Mouse (Mus musculus): ENCODE results near the gene Ifitm10.
A peak's percentile ranks its signal among the peaks of the same experiment; 100 is the strongest.
"Not testable (repeated sequence)": the region's sequence is repeated elsewhere in the genome, so short reads cannot be mapped to it uniquely, and the experiment has no call there.

Gene Ifitm10

DNA sequence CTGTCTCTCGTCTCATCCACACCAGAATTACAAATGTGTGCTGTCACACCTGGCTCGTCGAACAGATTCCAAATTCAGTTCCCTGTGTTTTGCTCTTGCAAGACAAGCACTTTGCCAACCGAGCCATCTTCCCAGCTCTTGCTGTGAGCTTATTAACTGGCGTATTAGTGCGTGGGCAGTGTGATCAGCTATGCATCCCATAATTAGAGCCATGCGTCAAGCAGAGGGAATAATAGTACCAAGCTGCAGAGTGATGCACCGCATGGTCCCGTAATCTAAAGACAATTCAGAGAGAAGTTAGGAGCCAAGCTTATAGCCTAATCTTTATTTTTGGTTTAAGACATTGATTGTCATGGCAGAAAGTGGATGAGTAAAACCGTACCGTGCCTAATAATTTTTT lies 54.4 kb downstream of the Ifitm10 start:
- no peak for DNase-seq

DNA sequence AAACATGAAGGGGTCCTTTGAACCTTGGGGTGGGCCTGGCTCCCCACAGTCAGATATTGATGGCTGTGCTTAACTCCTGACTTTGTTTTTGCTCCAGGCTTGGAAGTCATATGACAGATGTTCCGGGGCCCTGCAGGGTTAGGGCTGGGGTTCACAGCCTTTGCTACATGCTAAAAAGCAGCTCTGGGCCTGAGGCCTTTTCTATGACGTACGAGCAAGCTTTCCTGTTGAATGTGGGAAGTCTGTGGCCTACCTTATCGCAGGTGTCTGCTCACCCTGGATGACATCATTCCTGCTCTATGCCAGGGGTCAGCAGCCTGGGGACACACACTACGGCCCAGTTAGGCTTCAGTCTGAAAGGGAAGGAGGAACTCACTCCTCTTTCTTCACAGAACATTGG lies 56.3 kb downstream of the Ifitm10 start:
- DNase-seq: no peak

DNA sequence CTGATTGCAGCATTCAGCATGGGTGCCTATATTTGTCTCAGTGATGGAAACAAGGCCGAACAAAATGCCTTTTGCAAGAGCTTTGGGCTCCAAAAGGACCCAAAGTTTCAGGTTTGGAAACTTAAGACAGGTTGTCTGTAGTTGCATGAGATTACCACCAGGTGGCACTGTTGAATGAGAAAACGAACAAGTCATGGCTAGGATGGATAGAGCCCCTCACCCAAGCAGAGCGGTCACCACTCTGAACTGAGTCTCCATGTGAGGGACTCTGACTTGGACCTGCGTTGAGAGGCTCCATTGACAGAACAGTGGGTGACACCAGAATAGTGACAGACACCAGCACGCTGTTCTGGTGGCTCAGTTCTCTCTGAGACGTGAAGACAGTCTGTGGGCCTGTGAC lies 57.0 kb downstream of the Ifitm10 start:
- peak; percentile 28 to 44 for DNase-seq

DNA sequence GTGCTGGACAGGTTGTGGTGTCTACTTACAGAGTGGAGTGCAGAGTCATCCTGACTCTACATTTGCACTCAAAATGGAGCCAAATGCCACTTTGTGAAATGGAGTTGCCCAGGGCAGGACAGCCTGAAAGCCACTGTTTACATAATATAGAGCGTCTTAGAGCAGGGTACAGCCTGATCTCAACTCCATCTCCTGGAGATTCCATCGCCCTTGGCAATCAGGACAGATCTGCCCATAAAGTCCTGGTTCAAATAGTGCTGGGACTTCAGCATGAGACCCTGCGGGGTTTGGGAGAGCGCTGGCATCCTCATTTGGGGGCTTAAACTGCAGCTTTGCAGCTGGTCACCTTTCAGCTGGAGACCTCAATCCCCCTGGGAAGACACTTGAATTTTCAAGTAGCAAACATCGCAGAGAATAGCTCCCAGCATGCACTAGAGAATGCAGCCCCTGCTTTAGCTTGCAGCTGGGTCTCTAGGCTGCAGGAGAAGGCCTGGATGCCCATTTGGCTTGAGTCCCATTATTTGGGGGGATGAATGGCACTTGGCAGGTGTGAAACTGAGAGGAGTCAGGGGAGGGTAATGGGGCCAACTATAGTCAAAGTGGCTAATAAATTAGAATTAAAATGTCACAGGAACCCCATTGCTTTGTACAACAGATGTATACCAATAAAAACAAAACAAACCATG lies 58.8 kb downstream of the Ifitm10 start:
- DNase-seq: no peak

DNA sequence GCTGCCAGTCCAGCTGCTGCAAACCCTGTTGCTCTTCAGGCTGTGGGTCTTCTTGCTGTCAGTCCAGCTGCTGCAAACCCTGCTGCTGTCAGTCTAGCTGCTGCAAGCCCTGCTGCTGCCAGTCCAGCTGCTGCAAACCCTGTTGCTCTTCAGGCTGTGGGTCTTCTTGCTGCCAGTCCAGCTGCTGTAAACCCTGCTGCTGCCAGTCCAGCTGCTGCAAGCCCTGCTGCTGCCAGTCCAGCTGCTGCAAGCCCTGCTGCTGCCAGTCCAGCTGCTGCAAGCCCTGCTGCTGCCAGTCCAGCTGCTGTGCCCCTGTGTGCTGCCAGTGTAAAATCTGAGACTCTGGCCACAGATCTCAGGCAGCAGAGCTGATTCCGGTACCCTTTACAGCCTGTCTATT lies 69.6 kb downstream of the Ifitm10 start:
- DNase-seq: not testable (repeated sequence)

DNA sequence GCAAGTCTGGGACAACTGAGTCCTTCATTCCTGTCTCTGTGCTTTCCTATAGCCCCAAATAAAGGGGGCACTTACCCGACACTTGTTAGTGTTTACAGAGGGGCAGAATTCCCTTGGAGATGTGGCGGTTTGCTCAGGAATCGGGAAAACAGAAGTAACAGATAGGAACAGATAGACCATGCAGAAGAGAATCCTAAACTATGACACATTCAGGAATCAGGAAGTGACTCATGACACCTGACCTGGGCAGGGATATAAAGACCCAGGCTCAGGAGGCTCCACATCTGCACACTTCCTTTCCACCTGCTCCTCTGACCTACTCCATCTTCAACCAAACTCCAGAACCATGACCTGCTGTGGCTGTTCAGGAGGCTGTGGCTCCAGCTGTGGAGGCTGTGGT lies 70.3 kb downstream of the Ifitm10 start, which contains the start of gene Krtap5-4:
Gene Krtap5-4, plus strand, starts transcription at position 301 of the 400 bp plus-strand sequence.
- no peak for DNase-seq

DNA sequence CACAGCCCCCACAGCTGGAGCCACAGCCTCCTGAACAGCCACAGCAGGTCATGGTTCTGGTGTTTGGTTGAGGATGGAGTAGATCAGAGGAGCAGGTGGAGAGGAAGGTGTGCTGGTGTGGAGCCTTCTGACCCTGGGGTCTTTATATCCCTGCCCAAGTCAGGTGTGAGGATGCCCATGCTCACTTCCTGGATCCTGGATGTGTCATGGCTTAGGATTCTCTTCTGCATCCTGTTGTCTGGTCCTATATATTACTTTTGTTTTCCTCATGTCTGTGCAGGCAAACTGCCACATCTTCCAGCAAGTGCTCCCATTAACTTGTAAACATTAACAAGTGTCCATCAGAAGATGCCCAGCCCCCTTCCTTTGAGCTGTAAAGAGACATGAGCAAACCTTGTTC lies 76.5 kb downstream of the Ifitm10 start, which contains the start of gene Krtap5-1:
Gene Krtap5-1, minus strand, starts transcription at position 101 of the 400 bp plus-strand sequence.
- not testable (repeated sequence) for DNase-seq

DNA sequence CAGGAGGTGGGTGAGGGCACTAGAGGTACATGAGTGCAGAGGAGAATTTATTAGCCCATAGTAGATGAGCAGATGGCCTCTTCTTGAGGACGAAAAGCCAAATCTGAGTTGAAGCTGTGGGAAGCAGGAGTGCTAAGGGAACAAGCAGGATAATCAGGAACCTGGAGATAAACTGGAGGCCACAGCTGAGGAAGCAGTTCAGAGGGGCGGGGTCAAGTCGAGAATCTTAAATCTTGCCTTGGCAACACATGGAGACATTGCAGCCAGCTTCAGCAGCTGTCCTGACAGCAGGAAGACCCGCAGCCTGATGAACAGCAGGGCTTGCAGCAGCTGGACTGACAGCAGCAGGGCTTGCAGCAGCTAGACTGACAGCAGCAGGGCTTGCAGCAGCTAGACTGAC lies 77.4 kb downstream of the Ifitm10 start:
- DNase-seq: not testable (repeated sequence)

DNA sequence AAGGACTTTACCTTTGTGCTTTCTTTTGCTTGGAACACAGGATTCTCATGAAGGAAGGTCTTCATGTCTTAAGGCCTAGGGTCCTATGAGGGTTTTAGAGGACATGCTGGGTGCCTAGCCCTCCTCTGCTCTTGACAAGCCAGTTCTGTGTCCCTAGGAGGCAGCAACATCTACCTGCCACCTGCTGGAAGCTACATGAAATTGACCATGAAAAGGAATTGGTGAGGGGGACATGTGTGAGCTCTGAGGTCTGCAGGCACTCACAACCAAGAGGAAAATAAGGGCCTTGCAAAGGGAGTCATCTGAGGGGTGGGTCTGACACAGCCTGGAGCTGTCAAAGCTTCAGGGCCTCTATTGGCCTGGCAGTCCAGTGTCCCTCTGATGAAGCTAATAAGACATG lies 78.1 kb downstream of the Ifitm10 start:
- no peak for DNase-seq

DNA sequence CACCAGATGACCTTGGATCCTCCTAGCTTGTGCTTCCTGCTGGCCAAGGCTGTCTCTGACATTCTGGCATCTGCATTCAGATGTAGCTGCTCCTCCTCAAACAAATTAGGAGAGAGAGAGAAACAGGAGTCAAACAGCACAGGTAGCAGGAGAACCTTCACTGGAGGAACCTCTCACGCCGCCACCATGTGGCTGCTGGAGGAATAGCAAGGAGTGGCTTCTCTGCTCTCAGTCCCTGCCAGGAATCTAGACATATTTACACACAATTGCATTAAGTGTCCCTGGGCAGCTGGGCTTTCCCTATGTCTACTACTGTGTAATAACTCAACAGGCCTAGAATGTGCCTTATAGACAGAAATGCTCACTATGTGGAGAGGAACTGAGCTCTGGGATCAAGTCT lies 79.7 kb downstream of the Ifitm10 start:
- peak; percentile 44 to 60 for DNase-seq

DNA sequence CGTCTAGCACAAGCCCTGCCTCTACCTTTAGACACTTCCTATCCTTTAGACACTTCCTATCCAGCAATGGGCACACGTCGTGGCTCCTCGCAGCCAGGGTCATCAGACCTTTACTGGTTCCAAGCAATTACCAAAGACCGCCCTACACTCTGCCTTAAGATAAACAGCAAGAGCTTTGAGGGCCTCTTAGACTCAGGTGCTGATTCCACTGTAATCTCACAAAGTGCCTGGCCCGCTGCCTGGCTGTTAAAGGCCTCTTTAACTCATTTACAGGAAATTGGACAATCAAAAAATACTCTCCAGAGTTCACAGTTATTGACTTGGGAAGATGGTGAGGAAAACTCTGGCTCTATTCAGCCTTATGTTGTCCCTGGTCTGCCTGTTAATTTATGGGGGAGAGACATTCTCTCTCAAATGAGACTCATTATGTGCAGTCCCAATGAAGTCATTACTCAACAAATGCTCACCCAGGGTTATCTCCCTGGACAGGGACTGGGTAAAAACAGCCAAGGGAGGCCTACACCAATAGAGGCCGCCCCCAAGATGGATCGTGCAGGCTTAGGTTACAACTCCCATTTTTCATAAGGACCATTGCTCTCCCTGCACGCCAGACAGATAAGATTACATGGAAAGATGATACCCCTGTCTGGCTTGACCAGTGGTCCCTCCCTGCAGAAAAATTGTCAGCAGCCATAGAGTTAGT lies 87.5 kb downstream of the Ifitm10 start:
- DNase-seq: not testable (repeated sequence)

DNA sequence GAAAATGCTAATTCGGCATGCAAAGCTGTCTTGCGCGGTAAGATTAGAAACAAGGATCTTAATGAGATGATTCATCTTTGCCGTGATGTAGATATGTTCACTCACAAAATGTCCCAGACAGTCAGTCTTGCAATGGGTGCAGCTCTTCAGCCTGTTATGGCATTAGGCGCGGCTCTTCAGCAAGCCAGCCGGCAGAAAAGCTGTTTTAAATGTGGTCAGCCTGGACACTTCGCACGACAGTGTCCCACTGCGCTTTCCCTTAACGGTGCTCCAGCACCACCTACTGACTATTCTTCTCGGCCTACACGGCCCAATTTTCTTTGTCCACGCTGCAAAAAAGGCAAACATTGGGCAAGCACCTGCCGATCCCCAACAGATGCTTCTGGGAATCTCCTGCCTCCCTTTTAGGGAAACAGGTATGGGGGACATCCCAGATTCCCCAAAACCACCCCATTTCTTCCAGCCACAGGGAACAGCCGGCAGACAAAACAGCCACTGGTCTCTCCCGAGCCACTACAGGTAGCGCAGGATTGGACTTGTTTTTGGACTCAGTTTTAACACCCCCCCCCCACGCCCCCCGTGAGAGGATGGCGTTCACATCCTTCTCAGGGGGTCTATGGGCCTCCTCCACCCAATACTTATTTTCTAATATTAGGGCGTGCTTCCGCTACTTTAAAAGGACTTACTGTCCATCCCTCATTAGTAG lies 88.3 kb downstream of the Ifitm10 start:
- peak; percentile 62 to 66 for DNase-seq

DNA sequence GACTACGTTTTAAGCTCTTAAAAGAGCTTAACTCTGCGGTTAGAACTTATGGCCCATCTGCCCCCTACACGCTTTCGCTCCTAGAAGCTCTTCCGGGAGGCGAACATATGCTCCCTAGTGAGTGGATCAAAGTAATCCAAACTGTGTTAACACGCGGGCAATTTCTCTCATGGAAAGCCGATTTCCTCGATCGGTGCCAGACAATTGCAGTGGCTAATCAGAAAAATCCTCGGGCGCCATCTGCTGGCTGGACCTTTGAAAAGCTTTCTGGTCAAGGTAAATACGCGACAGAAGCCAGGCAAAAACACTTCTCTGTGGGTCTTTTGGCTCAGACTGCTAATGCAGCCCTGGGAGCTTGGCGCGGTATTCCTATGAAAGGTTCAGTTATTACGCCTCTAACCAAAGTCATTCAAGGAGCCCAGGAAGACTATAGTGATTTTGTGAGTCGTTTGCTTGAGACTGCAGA lies 88.9 kb downstream of the Ifitm10 start:
- DNase-seq: peak; percentile 93 to 94

DNA sequence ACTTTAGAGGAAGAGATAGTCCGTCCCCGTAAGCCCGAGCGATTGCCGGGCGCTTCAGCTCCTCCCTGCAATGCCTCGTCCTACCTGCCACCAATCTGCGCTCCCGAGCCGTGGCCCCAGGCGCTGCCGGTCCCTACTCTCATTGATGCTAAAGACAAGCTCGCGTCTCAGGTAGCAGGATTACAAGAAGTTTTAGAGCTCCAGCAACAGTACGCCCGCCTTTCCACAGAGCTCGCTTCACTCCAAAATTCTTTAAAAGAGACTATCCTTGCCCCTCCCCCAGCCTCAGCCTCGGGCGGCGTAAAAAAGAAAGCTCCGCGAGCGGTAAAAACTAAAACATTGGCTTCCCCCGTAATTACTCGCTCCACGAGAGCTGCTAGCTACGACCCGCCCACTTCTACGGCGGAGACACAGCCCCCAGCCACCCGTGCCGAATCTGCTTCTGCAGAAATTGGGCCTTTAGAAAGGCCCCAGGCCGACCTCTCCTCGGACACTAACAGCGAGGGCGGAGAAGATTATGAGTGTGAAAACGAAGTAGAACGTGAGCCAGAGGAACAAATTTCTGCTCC lies 89.4 kb downstream of the Ifitm10 start:
- DNase-seq: peak; percentile 55 to 64

DNA sequence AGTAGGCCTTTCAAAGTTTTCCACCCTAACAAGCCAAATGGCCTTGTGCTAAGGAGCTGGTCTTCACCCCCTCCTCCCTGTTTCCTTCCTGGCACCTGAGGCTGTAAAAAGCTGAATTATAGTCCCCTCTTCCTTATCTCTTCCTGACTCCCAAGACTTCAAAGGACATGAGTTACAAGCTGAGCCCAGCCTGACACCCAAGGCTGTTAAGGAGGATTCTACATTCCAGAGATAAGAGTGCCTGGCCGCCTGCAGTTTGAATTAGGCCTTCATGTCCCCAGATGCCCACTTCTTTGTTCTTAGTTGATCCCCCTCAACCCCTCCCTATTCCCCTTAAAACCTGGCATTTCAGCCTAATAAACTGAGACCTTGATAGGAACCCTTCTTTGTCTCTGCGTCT lies 90.7 kb downstream of the Ifitm10 start:
- DNase-seq: not testable (repeated sequence)

DNA sequence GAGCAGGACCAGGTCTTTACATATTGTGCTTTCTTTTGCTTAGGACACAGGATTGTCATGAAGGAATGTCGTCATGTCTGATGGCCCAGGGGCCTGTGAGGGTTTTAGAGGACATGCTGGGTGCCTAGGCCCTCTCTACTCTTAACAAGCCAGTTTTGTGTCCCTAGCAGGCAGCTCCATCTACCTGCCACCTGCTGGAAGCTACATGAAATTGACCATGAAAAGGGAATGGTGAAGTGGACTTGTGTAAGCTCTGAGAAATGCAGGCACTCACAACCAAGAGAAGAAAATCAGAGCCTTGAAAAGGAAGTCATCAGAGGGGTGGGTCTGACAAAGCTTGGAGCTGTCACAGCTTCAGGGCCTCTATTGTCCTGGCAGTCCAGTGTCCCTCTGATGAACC lies 94.3 kb downstream of the Ifitm10 start:
- not testable (repeated sequence) for DNase-seq

DNA sequence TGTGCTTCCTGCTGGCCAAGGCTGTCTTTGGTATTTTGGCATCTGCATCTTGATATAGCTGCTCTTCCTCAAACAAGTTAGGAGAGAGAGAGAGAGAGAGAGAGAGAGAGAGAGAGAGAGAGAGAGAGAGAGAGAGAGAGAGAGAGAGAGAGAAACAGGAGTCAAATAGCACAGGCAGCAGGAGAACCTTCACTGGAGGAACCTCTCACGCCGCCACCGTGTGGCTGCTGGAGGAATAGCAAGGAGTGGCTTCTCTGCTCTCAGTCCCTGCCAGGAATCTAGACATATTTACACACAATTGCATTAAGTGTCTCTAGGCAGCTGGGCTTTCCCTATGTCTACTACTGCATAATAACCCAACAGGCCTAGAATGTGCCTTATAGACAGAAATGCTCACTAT lies 95.4 kb downstream of the Ifitm10 start:
- DNase-seq: peak; percentile 75 to 81

All from cerebellum, adult 18-20 months (tissue).